Mouse (Mus musculus) embryonic facial prominence, embryonic 14.5 days (tissue): ENCODE data around the gene Zfp668. TPM values are rescaled to one million over a fixed set of nuclear protein-coding genes. Genes with fewer than 3 reads are reported as not detected.
"Not testable (repeated sequence)": the region's sequence is repeated elsewhere in the genome, so short reads cannot be mapped to it uniquely, and the experiment has no call there.

Source experiments
- ATAC-seq: fragments of 200-750 bp; cut with Nextera tagmentation; 2 replicates; pipeline ENCODE4 v1.8.0; 2017; ENCODE audit warnings: low read depth, moderate number of reproducible peaks, moderate TSS enrichment
- DNase-seq: peaks from one replicate; pipeline ENCODE4 v3.0.0-alpha.2; 2015; ENCODE audit warnings: low spot score
- H3K27ac ChIP-seq: fragments of 300-500 bp; sonication (generic); replicated peaks from 2 replicates; pipeline ENCODE4 v1.5.1; 2014; ENCODE audit warnings: low read depth, mild to moderate bottlenecking, low read length, moderate library complexity
- H3K27me3 ChIP-seq: fragments of 300-500 bp; sonication (generic); replicated peaks from 2 replicates; pipeline ENCODE4 v1.6.1; 2014; ENCODE audit warnings: low read length; ENCODE audit not compliant: control insufficient read depth, insufficient read depth
- H3K36me3 ChIP-seq: fragments of 300-500 bp; sonication (generic); 2 replicates; pipeline ENCODE4 v1.6.1; 2014; ENCODE audit warnings: low read length, mixed read lengths; ENCODE audit not compliant: control insufficient read depth, insufficient read depth
- H3K4me1 ChIP-seq: fragments of 300-500 bp; sonication (generic); 2 replicates; pipeline ENCODE4 v1.6.1; 2014; ENCODE audit warnings: antibody characterized with exemption, low read length; ENCODE audit not compliant: control insufficient read depth, insufficient read depth
- H3K4me2 ChIP-seq: fragments of 300-500 bp; sonication (generic); 2 replicates; pipeline ENCODE4 v1.6.1; 2014; ENCODE audit warnings: low read depth, mild to moderate bottlenecking, low read length, moderate library complexity, mixed read lengths
- H3K4me3 ChIP-seq: fragments of 300-500 bp; sonication (generic); 2 replicates; pipeline ENCODE4 v1.5.1; 2014; ENCODE audit warnings: low read depth, mild to moderate bottlenecking, low read length
- H3K9ac ChIP-seq: fragments of 300-500 bp; sonication (generic); 2 replicates; pipeline ENCODE4 v1.6.1; 2014; ENCODE audit warnings: low read depth, mild to moderate bottlenecking, low read length, moderate library complexity, mixed read lengths
- H3K9me3 ChIP-seq: fragments of 300-500 bp; sonication (generic); 2 replicates; pipeline ENCODE4 v1.6.1; 2016; ENCODE audit warnings: low read length; ENCODE audit not compliant: control insufficient read depth
- WGBS: fragments of 180-500 bp; shearing (Covaris S2); extraction: QIAGEN DNeasy Blood & Tissue Kit; methylation state at CpG from one replicate; pipeline ENCODE4 v1.1.7; 2014; 5-methylcytosine and 5-hydroxymethylcytosine counted together
- polyA plus RNA-seq: library from polyadenylated mRNA; unstranded; fragments of >200 nt; fragmentation: Nextera tagmentation; extraction: Ambion mirVana; gene quantifications from 2 replicates; pipeline ENCODE4 v1.2.1, GENCODE M21; 2014

The Zfp668 gene
- polyA plus RNA-seq, 1 experiment from 2014 or later, result 11.2 TPM

DNA sequence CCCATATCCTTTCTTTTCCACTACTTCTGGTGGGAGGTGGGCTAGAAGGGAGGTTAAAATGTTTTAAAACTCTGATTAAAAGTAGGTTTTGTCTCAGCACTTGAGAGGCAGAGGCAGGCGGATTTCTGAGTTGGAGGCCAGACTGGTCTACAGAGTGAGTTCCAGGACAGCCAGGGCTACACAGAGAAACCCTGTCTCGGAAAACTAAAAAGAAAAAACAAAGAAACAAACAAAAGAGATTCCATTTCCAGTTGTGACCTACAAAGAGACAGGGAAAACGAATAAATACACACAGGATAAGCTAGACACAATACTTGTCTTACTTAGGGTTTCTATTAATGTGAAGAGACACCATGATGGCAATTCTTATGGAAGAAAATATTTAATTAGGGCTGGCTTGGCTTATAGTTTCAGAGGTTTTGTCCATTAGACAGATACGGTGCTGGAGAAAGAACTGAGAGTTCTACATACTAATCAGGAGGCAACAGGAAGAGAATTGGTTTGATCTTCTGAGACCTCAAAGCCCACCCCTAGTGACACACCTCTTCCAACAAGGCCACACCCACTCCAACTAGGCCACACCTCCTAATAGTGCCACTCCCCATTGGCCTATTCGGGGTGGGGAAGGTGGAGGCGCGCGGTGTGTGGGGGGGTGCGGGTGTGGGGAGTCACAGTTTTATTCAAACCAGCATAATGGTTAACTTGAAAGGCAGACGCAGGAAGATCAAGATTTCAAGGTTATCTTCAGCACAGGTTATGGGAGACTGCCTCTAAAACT, 21.7 kb upstream of the Zfp668 start:
- Histone ChIP-seq H3K4me2 (no peak overlapping the region), H3K9me3 (no peaks in the 10 kb centered on the region), H3K27ac (no peak overlapping the region), H3K36me3 (peaks cover 5% of the 10 kb centered on the region), H3K27me3 (no peaks in the 10 kb centered on the region), H3K4me3 (no peak overlapping the region), H3K9ac (no peak overlapping the region), H3K4me1 (peaks cover 7% of the 10 kb centered on the region; the same call in 1 of the 2 replicates)
- 42% methylated on average over 10 of the region's 10 CpGs for WGBS
- ATAC-seq (no peak), DNase-seq (no peak)

GRCm38 (mm10) chr7:127897542-127897941, 20.9 kb upstream of the Zfp668 start:
- Histone ChIP-seq H3K27me3 (no peaks in the 10 kb centered on the region), H3K9ac (no peak overlapping the region), H3K4me1 (peaks cover 7% of the 10 kb centered on the region; the same call in 1 of the 2 replicates), H3K27ac (no peak overlapping the region), H3K9me3 (no peaks in the 10 kb centered on the region), H3K4me3 (no peak overlapping the region), H3K4me2 (no peak overlapping the region), H3K36me3 (peaks cover 13% of the 10 kb centered on the region)
- 90% methylated on average over 7 of the region's 7 CpGs for WGBS
- ATAC-seq (no peak), DNase-seq (no peak)

- no peak for ATAC-seq
- WGBS, result 66% methylated on average over 13 of the region's 13 CpGs
- H3K9me3 ChIP-seq, result no peaks in the 10 kb centered on the region
Observed at GRCm38 (mm10) chr7:127896384-127896783, 19.8 kb upstream of the Zfp668 start.

GRCm38 (mm10) chr7:127895891-127896290, 19.3 kb upstream of the Zfp668 start:
- H3K9me3 ChIP-seq, DNase-seq, H3K27ac ChIP-seq, H3K4me1 ChIP-seq, H3K27me3 ChIP-seq, H3K9ac ChIP-seq, ATAC-seq: not testable (repeated sequence)
- H3K4me3 ChIP-seq, result peak overlapping the region; percentile 57
- peak overlapping the region; percentile 82 for H3K4me2 ChIP-seq
- peaks cover 20% of the 10 kb centered on the region for H3K36me3 ChIP-seq
- 74% methylated on average over 7 of the region's 7 CpGs for WGBS

More at GRCm38 (mm10) chr7:127896384-127896783, 19.8 kb upstream of the Zfp668 start:
- H3K27me3 ChIP-seq, result no peaks in the 10 kb centered on the region
- H3K4me1 ChIP-seq, result peaks cover 7% of the 10 kb centered on the region; the same call in 1 of the 2 replicates
- DNase-seq, result peak; percentile 31
- H3K4me2 ChIP-seq, result no peak overlapping the region
- peaks cover 20% of the 10 kb centered on the region for H3K36me3 ChIP-seq
- no peak overlapping the region for H3K9ac ChIP-seq
- H3K4me3 ChIP-seq, result no peak overlapping the region
- no peak overlapping the region for H3K27ac ChIP-seq

GRCm38 (mm10) chr7:127895442-127895841, 18.8 kb upstream of the Zfp668 start, which contains the start of the genes Gm21974 and Vkorc1:
Gm21974 (minus strand) TSS chr7:127895454.
Vkorc1 (minus strand) TSS chr7:127895617.
- Histone ChIP-seq H3K4me2 (peak within 1 kb of the TSS; percentile 82), H3K27ac (peak within 1 kb of the TSS; percentile 74), H3K4me1 (peaks cover 7% of the 10 kb centered on the region; the same call in 1 of the 2 replicates), H3K36me3 (peaks cover 20% of the 10 kb centered on the region), H3K27me3 (no peaks in the 10 kb centered on the region), H3K9ac (peak within 1 kb of the TSS; percentile 79), H3K9me3 (no peaks in the 10 kb centered on the region), H3K4me3 (peak within 1 kb of the TSS; percentile 57)
- under 1% methylated on average over 25 of the region's 26 CpGs for WGBS
- peak; percentile 99 for DNase-seq
- peak; percentile 97 for ATAC-seq

DNA sequence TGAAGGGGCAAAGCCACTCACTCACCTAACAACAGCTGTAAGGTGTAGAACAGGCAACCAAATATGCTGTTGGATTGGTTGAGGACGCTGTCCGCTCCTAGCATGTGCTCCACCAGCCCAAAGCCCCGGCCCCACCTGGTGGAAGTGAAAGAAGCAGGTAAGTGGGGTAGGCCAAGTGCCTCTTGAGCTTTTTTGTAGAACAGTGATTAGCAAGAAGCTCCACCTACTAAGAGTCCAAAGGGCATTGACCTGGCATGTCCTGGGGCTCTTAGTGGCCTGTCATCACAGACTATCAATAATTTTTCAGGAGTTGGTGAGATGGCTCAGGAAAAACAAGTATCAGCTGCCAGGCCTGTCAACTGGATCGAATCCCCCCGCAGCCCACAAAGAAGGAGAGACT, 17.9 kb upstream of the Zfp668 start:
- peak overlapping the region; percentile 82 for H3K4me2 ChIP-seq
- no peaks in the 10 kb centered on the region for H3K9me3 ChIP-seq
- no peaks in the 10 kb centered on the region for H3K27me3 ChIP-seq
- H3K4me1 ChIP-seq, result peaks cover 7% of the 10 kb centered on the region; the same call in 1 of the 2 replicates
- H3K27ac ChIP-seq, result no peak overlapping the region
- peak overlapping the region; percentile 79 for H3K9ac ChIP-seq
- peak overlapping the region; percentile 57 for H3K4me3 ChIP-seq
- ATAC-seq (no peak), DNase-seq (no peak)
- 70% methylated on average over 5 of the region's 5 CpGs for WGBS
- peaks cover 26% of the 10 kb centered on the region for H3K36me3 ChIP-seq

DNA sequence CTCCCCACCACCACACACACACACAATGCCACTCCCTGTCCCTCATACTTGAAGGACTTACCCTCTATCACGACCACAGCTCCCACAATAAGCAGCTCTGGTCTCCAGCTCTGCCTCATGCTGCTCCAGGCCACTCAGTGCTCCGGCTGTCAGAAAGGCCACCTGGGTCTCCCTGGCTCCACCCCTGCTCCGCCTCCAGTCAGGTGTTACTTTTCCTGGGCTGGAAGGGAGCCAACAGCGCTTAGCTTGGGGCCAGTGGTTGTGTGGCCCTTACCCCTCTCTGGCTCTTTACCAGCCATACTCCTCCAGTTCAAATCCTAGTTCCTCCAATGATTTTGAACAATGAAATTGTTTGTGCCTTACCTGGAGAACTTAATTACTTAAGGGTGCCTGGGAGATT, 14.2 kb upstream of the Zfp668 start, which contains the start of gene Prss53:
Prss53 (minus strand) TSS at position 173 of the 400 bp plus-strand sequence.
- peaks cover 62% of the 10 kb centered on the region for H3K36me3 ChIP-seq
- H3K4me3 ChIP-seq, result no peak within 1 kb of the TSS
- DNase-seq (peak; percentile 52), ATAC-seq (no peak)
- 33% methylated on average over 4 of the region's 4 CpGs for WGBS
- H3K4me1 ChIP-seq, result peaks cover 7% of the 10 kb centered on the region; the same call in 1 of the 2 replicates
- no peak within 1 kb of the TSS for H3K27ac ChIP-seq
- H3K4me2 ChIP-seq, result no peak within 1 kb of the TSS
- no peak within 1 kb of the TSS for H3K9ac ChIP-seq
- H3K27me3 ChIP-seq, result no peaks in the 10 kb centered on the region
- no peaks in the 10 kb centered on the region for H3K9me3 ChIP-seq

DNA sequence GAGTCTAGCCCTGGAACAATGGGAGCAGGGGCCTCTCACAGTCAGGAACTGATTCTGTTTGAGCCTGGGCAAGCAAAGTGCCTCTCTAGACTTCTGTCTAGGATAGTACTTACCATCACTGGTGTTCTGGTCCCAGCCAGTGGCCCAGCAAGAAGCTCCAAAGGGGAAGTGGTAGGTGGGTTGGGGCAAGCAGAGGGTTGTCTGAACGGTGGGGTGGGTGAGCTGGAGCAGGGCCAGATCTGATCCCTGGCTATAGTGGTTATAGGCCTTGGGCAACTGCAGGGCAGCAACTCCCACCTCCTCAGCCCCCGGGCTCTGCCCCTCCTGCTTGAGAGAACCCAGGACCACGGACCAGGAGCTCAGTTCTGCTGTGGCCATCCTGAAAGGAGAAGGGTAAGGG, 12.2 kb upstream of the Zfp668 start:
- DNase-seq, result no peak
- no peak overlapping the region for H3K27ac ChIP-seq
- no peak for ATAC-seq
- no peaks in the 10 kb centered on the region for H3K27me3 ChIP-seq
- H3K36me3 ChIP-seq, result peaks cover 81% of the 10 kb centered on the region
- H3K9me3 ChIP-seq, result no peaks in the 10 kb centered on the region
- no peaks in the 10 kb centered on the region; the same call in 1 of the 2 replicates for H3K4me1 ChIP-seq
- no peak overlapping the region for H3K9ac ChIP-seq
- no peak overlapping the region for H3K4me2 ChIP-seq
- WGBS, result 74% methylated on average over 3 of the region's 3 CpGs
- no peak overlapping the region for H3K4me3 ChIP-seq
